Mouse (Mus musculus) lung, adult 2 months (tissue): ENCODE results near the gene Zic5.

ENCODE experiments used
- CTCF ChIP-seq: fragments of 200-500 bp; IDR thresholded peaks from 2 replicates; pipeline ENCODE4 v1.5.1; 2011; ENCODE audit warnings: mild to moderate bottlenecking, low read length, control low read depth; ENCODE audit not compliant: insufficient read depth
- POLR2A ChIP-seq: fragments of 200-500 bp; IDR thresholded peaks from 2 replicates; pipeline ENCODE4 v1.6.1; 2011; ENCODE audit warnings: low read depth, mild to moderate bottlenecking, control low read depth, low read length, borderline replicate concordance; ENCODE audit errors: extremely low read depth

DNA sequence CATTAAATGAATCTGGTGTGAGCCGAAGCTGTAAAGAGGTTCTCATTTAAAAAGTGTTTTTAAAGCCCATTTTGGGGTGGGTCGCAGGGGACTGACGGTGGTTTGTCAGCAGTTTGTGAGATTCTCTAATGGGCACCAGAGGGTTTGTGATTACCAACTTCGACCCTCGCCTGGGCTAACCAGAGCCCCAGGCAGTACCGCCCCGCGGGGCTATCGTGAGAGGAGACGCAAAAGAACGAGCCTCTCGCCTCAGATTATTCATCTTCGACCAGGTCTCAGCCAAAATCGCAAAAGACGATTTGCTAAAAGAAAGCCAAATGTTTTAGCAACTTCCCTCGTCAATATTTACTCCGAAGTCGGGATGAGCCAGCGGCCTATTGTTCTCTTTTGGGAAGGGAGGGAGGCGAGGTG lies 11.8 kb upstream of the Zic5 start:
- TF ChIP-seq POLR2A (no peak), CTCF (no peak)
